Mouse (Mus musculus): ENCODE data around the gene Mbnl2. TPM values are rescaled to one million over a fixed set of nuclear protein-coding genes. Genes with fewer than 3 reads are reported as not detected.
A peak's percentile ranks its signal among the peaks of the same experiment; 100 is the strongest.

The Mbnl2 gene
- polyA plus RNA-seq, 1 experiment from 2014 or later, result 39.2 TPM

GRCm38 (mm10) chr14:120267130-120267529, 8.3 kb upstream of the Mbnl2 start:
- Histone ChIP-seq H3K27ac (ENCODE audit: low read depth, low read length) (no peak overlapping the region), H3K9ac (ENCODE audit: low read length) (no peak overlapping the region), H3K36me3 (ENCODE audit: control insufficient read depth, insufficient read depth, low read length) (no peaks in the 10 kb centered on the region), H3K9me3 (ENCODE audit: control insufficient read depth, low read length) (no peaks in the 10 kb centered on the region), H3K4me2 (ENCODE audit: low read depth, low read length, severe bottlenecking) (no peak overlapping the region), H3K27me3 (ENCODE audit: control insufficient read depth, insufficient read depth, low read length) (no peaks in the 10 kb centered on the region), H3K4me3 (ENCODE audit: low read depth, low read length) (no peak overlapping the region), H3K4me1 (replicated peaks; ENCODE audit: control insufficient read depth, insufficient read depth, low read length) (no peaks in the 10 kb centered on the region)
- WGBS, result 90% methylated on average over 4 of the region's 4 CpGs
- ATAC-seq (replicated peaks; ENCODE audit: low FRiP score), result no peak
- no peak for DNase-seq (ENCODE audit: low spot score)

- no peak for DNase-seq (ENCODE audit: low spot score)
- Histone ChIP-seq H3K9me3 (ENCODE audit: control insufficient read depth, low read length) (no peaks in the 10 kb centered on the region), H3K4me2 (ENCODE audit: low read depth, low read length, severe bottlenecking) (no peak overlapping the region), H3K27me3 (ENCODE audit: control insufficient read depth, insufficient read depth, low read length) (no peaks in the 10 kb centered on the region), H3K27ac (ENCODE audit: low read depth, low read length) (no peak overlapping the region), H3K4me1 (replicated peaks; ENCODE audit: control insufficient read depth, insufficient read depth, low read length) (peaks cover 2% of the 10 kb centered on the region; the same call in 1 of the 2 replicates), H3K4me3 (ENCODE audit: low read depth, low read length) (no peak overlapping the region), H3K9ac (ENCODE audit: low read length) (no peak overlapping the region), H3K36me3 (ENCODE audit: control insufficient read depth, insufficient read depth, low read length) (no peaks in the 10 kb centered on the region)
- 80% methylated on average over 3 of the region's 3 CpGs for WGBS
- ATAC-seq (replicated peaks; ENCODE audit: low FRiP score), result no peak
Measured at GRCm38 (mm10) chr14:120270031-120270430, 5.4 kb upstream of the Mbnl2 start.

- H3K36me3 ChIP-seq (ENCODE audit: control insufficient read depth, insufficient read depth, low read length), result no peaks in the 10 kb centered on the region
- no peak overlapping the region for H3K9ac ChIP-seq (ENCODE audit: low read length)
- peaks cover 2% of the 10 kb centered on the region; the same call in 1 of the 2 replicates for H3K4me1 ChIP-seq (replicated peaks; ENCODE audit: control insufficient read depth, insufficient read depth, low read length)
- H3K27me3 ChIP-seq (ENCODE audit: control insufficient read depth, insufficient read depth, low read length), result no peaks in the 10 kb centered on the region
- ATAC-seq (replicated peaks; ENCODE audit: low FRiP score), result no peak
- DNase-seq (ENCODE audit: low spot score), result no peak
- H3K9me3 ChIP-seq (ENCODE audit: control insufficient read depth, low read length), result no peaks in the 10 kb centered on the region
- 87% methylated on average over 4 of the region's 4 CpGs for WGBS
- H3K4me3 ChIP-seq (ENCODE audit: low read depth, low read length), result no peak overlapping the region
- H3K4me2 ChIP-seq (ENCODE audit: low read depth, low read length, severe bottlenecking), result no peak overlapping the region
- no peak overlapping the region for H3K27ac ChIP-seq (ENCODE audit: low read depth, low read length)
Measured at GRCm38 (mm10) chr14:120270633-120271032, 4.8 kb upstream of the Mbnl2 start.

GRCm38 (mm10) chr14:120271096-120271495, 4.4 kb upstream of the Mbnl2 start:
- WGBS, result 91% methylated on average over 8 of the region's 8 CpGs
- Histone ChIP-seq H3K27me3 (ENCODE audit: control insufficient read depth, insufficient read depth, low read length) (no peaks in the 10 kb centered on the region), H3K4me3 (ENCODE audit: low read depth, low read length) (no peak overlapping the region), H3K27ac (ENCODE audit: low read depth, low read length) (no peak overlapping the region), H3K36me3 (ENCODE audit: control insufficient read depth, insufficient read depth, low read length) (no peaks in the 10 kb centered on the region), H3K4me2 (ENCODE audit: low read depth, low read length, severe bottlenecking) (no peak overlapping the region), H3K4me1 (replicated peaks; ENCODE audit: control insufficient read depth, insufficient read depth, low read length) (peaks cover 2% of the 10 kb centered on the region; the same call in 1 of the 2 replicates), H3K9ac (ENCODE audit: low read length) (no peak overlapping the region), H3K9me3 (ENCODE audit: control insufficient read depth, low read length) (no peaks in the 10 kb centered on the region)
- DNase-seq (ENCODE audit: low spot score), result no peak
- ATAC-seq (replicated peaks; ENCODE audit: low FRiP score), result no peak

- ATAC-seq (replicated peaks; ENCODE audit: low FRiP score), result no peak
- 47% methylated on average over 5 of the region's 5 CpGs for WGBS
- Histone ChIP-seq H3K4me2 (ENCODE audit: low read depth, low read length, severe bottlenecking) (no peak overlapping the region), H3K9ac (ENCODE audit: low read length) (no peak overlapping the region), H3K27me3 (ENCODE audit: control insufficient read depth, insufficient read depth, low read length) (no peaks in the 10 kb centered on the region), H3K4me1 (replicated peaks; ENCODE audit: control insufficient read depth, insufficient read depth, low read length) (peaks cover 13% of the 10 kb centered on the region), H3K4me3 (ENCODE audit: low read depth, low read length) (no peak overlapping the region), H3K36me3 (ENCODE audit: control insufficient read depth, insufficient read depth, low read length) (no peaks in the 10 kb centered on the region), H3K27ac (ENCODE audit: low read depth, low read length) (no peak overlapping the region), H3K9me3 (ENCODE audit: control insufficient read depth, low read length) (no peaks in the 10 kb centered on the region)
- no peak for DNase-seq (ENCODE audit: low spot score)
Measured at GRCm38 (mm10) chr14:120273766-120274165, 1.7 kb upstream of the Mbnl2 start.

GRCm38 (mm10) chr14:120274746-120275145, 723 bp upstream of the Mbnl2 start:
- ATAC-seq (replicated peaks; ENCODE audit: low FRiP score), result no peak
- Histone ChIP-seq H3K9me3 (ENCODE audit: control insufficient read depth, low read length) (no peaks in the 10 kb centered on the region), H3K27me3 (ENCODE audit: control insufficient read depth, insufficient read depth, low read length) (no peaks in the 10 kb centered on the region), H3K36me3 (ENCODE audit: control insufficient read depth, insufficient read depth, low read length) (no peaks in the 10 kb centered on the region), H3K27ac (ENCODE audit: low read depth, low read length) (no peak overlapping the region), H3K4me1 (replicated peaks; ENCODE audit: control insufficient read depth, insufficient read depth, low read length) (peaks cover 16% of the 10 kb centered on the region), H3K4me3 (ENCODE audit: low read depth, low read length) (peak overlapping the region; percentile 62; the same call in 1 of the 2 replicates), H3K9ac (ENCODE audit: low read length) (no peak overlapping the region), H3K4me2 (ENCODE audit: low read depth, low read length, severe bottlenecking) (peak overlapping the region; percentile 61)
- DNase-seq (ENCODE audit: low spot score), result no peak
- 56% methylated on average over 5 of the region's 5 CpGs for WGBS

GRCm38 (mm10) chr14:120276343-120277080, 1.0 kb downstream of the Mbnl2 start:
- H3K9me3 ChIP-seq (ENCODE audit: control insufficient read depth, low read length), result no peaks in the 10 kb centered on the region
- H3K4me3 ChIP-seq (ENCODE audit: low read depth, low read length), result peak overlapping the region; percentile 62
- H3K4me1 ChIP-seq (replicated peaks; ENCODE audit: control insufficient read depth, insufficient read depth, low read length), result peaks cover 20% of the 10 kb centered on the region
- DNase-seq (ENCODE audit: low spot score) (no peak), ATAC-seq (replicated peaks; ENCODE audit: low FRiP score) (peak; percentile 32)
- H3K9ac ChIP-seq (ENCODE audit: low read length), result peak overlapping the region; percentile 55
- H3K4me2 ChIP-seq (ENCODE audit: low read depth, low read length, severe bottlenecking), result peak overlapping the region; percentile 61
- 12% methylated on average over 10 of the region's 10 CpGs for WGBS
- peak overlapping the region; percentile 74 for H3K27ac ChIP-seq (ENCODE audit: low read depth, low read length)
- H3K27me3 ChIP-seq (ENCODE audit: control insufficient read depth, insufficient read depth, low read length), result no peaks in the 10 kb centered on the region
- no peaks in the 10 kb centered on the region for H3K36me3 ChIP-seq (ENCODE audit: control insufficient read depth, insufficient read depth, low read length)

GRCm38 (mm10) chr14:120277081-120277656, 1.7 kb downstream of the Mbnl2 start:
- 18% methylated on average over 10 of the region's 10 CpGs for WGBS
- H3K27me3 ChIP-seq (ENCODE audit: control insufficient read depth, insufficient read depth, low read length), result no peaks in the 10 kb centered on the region
- no peaks in the 10 kb centered on the region for H3K36me3 ChIP-seq (ENCODE audit: control insufficient read depth, insufficient read depth, low read length)
- H3K27ac ChIP-seq (ENCODE audit: low read depth, low read length), result peak overlapping the region; percentile 74
- peaks cover 20% of the 10 kb centered on the region for H3K4me1 ChIP-seq (replicated peaks; ENCODE audit: control insufficient read depth, insufficient read depth, low read length)
- DNase-seq (ENCODE audit: low spot score) (no peak), ATAC-seq (replicated peaks; ENCODE audit: low FRiP score) (0 out of 2 replicates have a peak, but pooled peaks have one; percentile 11)
- H3K4me3 ChIP-seq (ENCODE audit: low read depth, low read length), result peak overlapping the region; percentile 62
- H3K9ac ChIP-seq (ENCODE audit: low read length), result peak overlapping the region; percentile 55
- H3K9me3 ChIP-seq (ENCODE audit: control insufficient read depth, low read length), result no peaks in the 10 kb centered on the region
- H3K4me2 ChIP-seq (ENCODE audit: low read depth, low read length, severe bottlenecking), result peak overlapping the region; percentile 61

All from forebrain, embryonic 11.5 days (tissue).